Mouse (Mus musculus) stomach, postnatal 0 days (tissue): ENCODE measurements at regions not wholly inside any gene's neighbourhood (a gene's known extent, or its start where the extent isn't known, plus 50 kb on each side); places are given as distances from the start of the nearest gene placed in this dataset.

Experiments used
- ATAC-seq: fragments of 200-750 bp; cut with Nextera tagmentation; 2 replicates; pipeline ENCODE4 v1.8.0; 2017; ENCODE audit not compliant: low FRiP score, low TSS enrichment
- DNase-seq: peaks from one replicate; pipeline ENCODE4 v3.0.0-alpha.2; 2016; ENCODE audit warnings: low spot score
- H3K27ac ChIP-seq: fragments of 300-500 bp; sonication (generic); replicated peaks from 2 replicates; pipeline ENCODE4 v1.5.1; 2014; ENCODE audit warnings: mild to moderate bottlenecking, control low read depth
- H3K27me3 ChIP-seq: fragments of 300-500 bp; sonication (generic); 2 replicates; pipeline ENCODE4 v1.6.1; 2014; ENCODE audit warnings: low read length; ENCODE audit not compliant: control insufficient read depth, insufficient read depth
- H3K36me3 ChIP-seq: fragments of 300-500 bp; sonication (generic); 2 replicates; pipeline ENCODE4 v1.6.1; 2014; ENCODE audit warnings: low read length, mixed read lengths; ENCODE audit not compliant: control insufficient read depth, insufficient read depth
- H3K4me1 ChIP-seq: fragments of 300-500 bp; sonication (generic); replicated peaks from 2 replicates; pipeline ENCODE4 v1.6.1; 2014; ENCODE audit warnings: antibody characterized with exemption; ENCODE audit not compliant: control insufficient read depth, insufficient read depth
- H3K4me2 ChIP-seq: fragments of 300-500 bp; sonication (generic); replicated peaks from 2 replicates; pipeline ENCODE4 v1.6.1; 2014; ENCODE audit warnings: low read depth, mild to moderate bottlenecking, control low read depth, moderate library complexity
- H3K4me3 ChIP-seq: fragments of 300-500 bp; sonication (generic); 2 replicates; pipeline ENCODE4 v1.5.1; 2014; ENCODE audit warnings: low read depth, low read length, control low read depth
- H3K9ac ChIP-seq: fragments of 300-500 bp; sonication (generic); 2 replicates; pipeline ENCODE4 v1.6.1; 2014; ENCODE audit warnings: mild to moderate bottlenecking, low read length, control low read depth, mixed read lengths
- H3K9me3 ChIP-seq: fragments of 300-500 bp; sonication (generic); 2 replicates; pipeline ENCODE4 v1.6.1; 2016; ENCODE audit warnings: low read length; ENCODE audit not compliant: control insufficient read depth
- CTCF ChIP-seq: IDR thresholded peaks from 2 replicates; pipeline ENCODE4 v1.5.1; 2016; ENCODE audit warnings: antibody characterized with exemption, low read depth, mild to moderate bottlenecking, moderate library complexity
- EP300 ChIP-seq: optimal IDR thresholded peaks from 2 replicates; pipeline ENCODE3; 2016; ENCODE audit warnings: antibody characterized with exemption
- WGBS: fragments of 180-500 bp; shearing (Covaris S2); extraction: QIAGEN DNeasy Blood & Tissue Kit; methylation state at CpG from one replicate; pipeline ENCODE4 v1.1.7; 2014; 5-methylcytosine and 5-hydroxymethylcytosine counted together

DNA sequence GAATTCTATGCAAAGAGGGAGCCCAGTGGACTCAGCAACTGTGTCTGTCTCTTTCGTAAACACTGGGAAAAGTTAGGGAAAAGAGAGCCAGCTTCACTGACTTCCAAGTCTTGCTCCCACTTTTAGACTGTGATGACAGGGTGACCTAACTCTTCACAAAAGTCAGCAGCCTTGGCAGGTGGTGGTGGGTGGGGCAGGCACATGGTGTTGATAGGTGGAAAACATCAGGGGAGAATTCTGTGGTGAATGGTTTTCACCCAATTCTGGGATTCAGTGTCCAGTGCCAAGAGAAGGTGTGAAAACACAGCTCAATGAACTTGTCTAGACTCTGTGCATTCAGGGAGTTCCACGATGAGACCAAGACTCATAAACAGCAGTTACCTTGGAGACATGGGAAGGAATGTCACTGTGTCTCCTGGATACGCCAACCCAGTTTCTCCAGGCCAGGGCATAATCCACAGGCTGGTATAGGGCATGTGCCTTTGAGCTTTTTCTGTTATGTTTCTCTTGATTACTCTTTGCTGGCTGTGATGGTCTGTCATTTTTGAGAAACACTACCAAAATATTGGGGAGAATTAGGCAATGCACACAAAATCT lies 238.9 kb upstream of the Ednra start:
- no peaks in the 10 kb centered on the region for H3K27me3 ChIP-seq
- H3K9me3 ChIP-seq, result no peaks in the 10 kb centered on the region
- H3K9ac ChIP-seq, result no peak overlapping the region
- no peaks in the 10 kb centered on the region for H3K4me1 ChIP-seq
- no peak for DNase-seq
- no peaks in the 10 kb centered on the region for H3K36me3 ChIP-seq
- H3K4me2 ChIP-seq, result no peak overlapping the region
- WGBS, result 56% methylated on average over 3 of the region's 3 CpGs
- no peak for TF ChIP-seq CTCF
- TF ChIP-seq EP300, result no peak
- ATAC-seq, result no peak
- no peak overlapping the region for H3K27ac ChIP-seq
- no peak overlapping the region for H3K4me3 ChIP-seq

- DNase-seq, result no peak
- no peak for ATAC-seq
- H3K27me3 ChIP-seq, result no peaks in the 10 kb centered on the region
- no peaks in the 10 kb centered on the region for H3K36me3 ChIP-seq
- H3K9ac ChIP-seq, result no peak overlapping the region
- H3K4me3 ChIP-seq, result no peak overlapping the region
- no peak overlapping the region for H3K27ac ChIP-seq
- TF ChIP-seq CTCF, result no peak
- no peak for TF ChIP-seq EP300
- no peaks in the 10 kb centered on the region for H3K9me3 ChIP-seq
- H3K4me2 ChIP-seq, result no peak overlapping the region
- no peaks in the 10 kb centered on the region for H3K4me1 ChIP-seq
- 53% methylated on average over 8 of the region's 8 CpGs for WGBS
Observed at GRCm38 (mm10) chr8:77970378-77970777, 242.7 kb upstream of the Ttc29 start.

- Histone ChIP-seq H3K4me2 (no peak overlapping the region), H3K9ac (no peak overlapping the region), H3K4me3 (no peak overlapping the region), H3K27me3 (no peaks in the 10 kb centered on the region), H3K4me1 (no peaks in the 10 kb centered on the region), H3K9me3 (no peaks in the 10 kb centered on the region), H3K36me3 (no peaks in the 10 kb centered on the region), H3K27ac (no peak overlapping the region)
- no peak for TF ChIP-seq EP300
- no peak for TF ChIP-seq CTCF
- 46% methylated on average over 4 of the region's 4 CpGs for WGBS
- ATAC-seq (no peak), DNase-seq (no peak)
Observed at GRCm38 (mm10) chr8:77973714-77974113, 239.4 kb upstream of the Ttc29 start.

DNA sequence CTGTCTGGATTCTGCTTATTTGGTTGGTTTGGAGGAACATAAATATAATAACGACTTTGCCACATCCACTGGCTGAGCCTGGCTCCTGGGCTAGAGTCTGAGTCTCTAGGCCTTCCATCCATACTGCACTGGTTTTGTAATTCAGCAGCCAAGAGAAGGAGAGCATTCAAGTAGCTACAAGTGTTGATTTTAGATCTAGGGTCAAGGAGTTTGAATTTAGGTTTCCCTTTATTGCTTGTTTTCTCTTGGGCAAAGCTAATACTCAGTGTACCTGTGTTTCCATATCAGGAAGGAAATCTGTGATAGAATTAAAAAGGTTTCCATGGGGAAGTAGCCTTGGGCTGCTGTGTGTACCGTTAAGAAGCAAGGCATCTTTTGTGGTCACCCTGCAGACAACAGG lies 234.0 kb upstream of the Ttc29 start:
- Histone ChIP-seq H3K9me3 (no peaks in the 10 kb centered on the region), H3K9ac (no peak overlapping the region), H3K4me1 (no peaks in the 10 kb centered on the region), H3K27ac (no peak overlapping the region), H3K27me3 (no peaks in the 10 kb centered on the region), H3K36me3 (no peaks in the 10 kb centered on the region), H3K4me3 (no peak overlapping the region), H3K4me2 (no peak overlapping the region)
- DNase-seq (no peak), ATAC-seq (no peak)
- TF ChIP-seq CTCF (no peak), EP300 (no peak)
- 72% methylated on average over 2 of the region's 2 CpGs for WGBS

DNA sequence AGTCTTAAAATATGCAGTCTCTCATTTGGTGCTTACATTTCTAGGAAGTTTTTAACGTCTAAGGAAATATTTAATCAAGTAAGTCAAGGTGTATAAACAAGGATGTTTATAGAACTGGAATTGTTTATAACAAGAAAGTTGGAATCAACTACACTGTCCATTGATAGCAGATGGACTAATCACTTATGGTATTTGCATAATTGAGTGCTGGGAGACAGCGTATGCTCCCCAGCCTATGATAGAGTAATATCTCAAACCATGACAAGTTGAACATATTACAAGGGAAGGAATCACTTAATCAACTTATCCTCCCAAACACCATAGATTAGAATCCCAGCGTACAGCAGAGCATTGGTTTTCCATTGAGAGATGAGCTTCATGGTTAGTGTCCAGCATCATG lies 232.4 kb upstream of the Ttc29 start:
- TF ChIP-seq CTCF (no peak), EP300 (no peak)
- ATAC-seq (no peak), DNase-seq (no peak)
- 53% methylated on average over 3 of the region's 3 CpGs for WGBS
- Histone ChIP-seq H3K36me3 (no peaks in the 10 kb centered on the region), H3K9me3 (no peaks in the 10 kb centered on the region), H3K27me3 (no peaks in the 10 kb centered on the region), H3K4me2 (no peak overlapping the region), H3K9ac (no peak overlapping the region), H3K27ac (no peak overlapping the region), H3K4me1 (no peaks in the 10 kb centered on the region), H3K4me3 (no peak overlapping the region)

GRCm38 (mm10) chr8:77982031-77982430 lies 231.1 kb upstream of the Ttc29 start:
- H3K4me3 ChIP-seq, result no peak overlapping the region
- H3K4me2 ChIP-seq, result no peak overlapping the region
- no peaks in the 10 kb centered on the region for H3K27me3 ChIP-seq
- ATAC-seq (no peak), DNase-seq (no peak)
- 73% methylated on average over 3 of the region's 3 CpGs for WGBS
- no peak overlapping the region for H3K9ac ChIP-seq
- no peak for TF ChIP-seq EP300
- no peak for TF ChIP-seq CTCF
- no peaks in the 10 kb centered on the region for H3K4me1 ChIP-seq
- no peak overlapping the region for H3K27ac ChIP-seq
- no peaks in the 10 kb centered on the region for H3K36me3 ChIP-seq
- no peaks in the 10 kb centered on the region for H3K9me3 ChIP-seq
